Mouse (Mus musculus) CH12.LX (cell line): Measurements from ENCODE around the gene Meioc. TPM values are rescaled to one million over a fixed set of nuclear protein-coding genes. Genes with fewer than 3 reads are reported as not detected.

Source experiments
- DNase-seq: peaks from one replicate; pipeline ENCODE4 v3.0.0-alpha.2; 2013; ENCODE audit errors: extremely low read depth
- H3K27ac ChIP-seq: 2 replicates; pipeline ENCODE4 v1.5.1; 2012; ENCODE audit warnings: low read depth, mild to moderate bottlenecking, control low read depth, moderate library complexity; ENCODE audit not compliant: insufficient read depth
- H3K27me3 ChIP-seq: replicated peaks from 2 replicates; pipeline ENCODE3; 2012; ENCODE audit warnings: inconsistent platforms
- H3K36me3 ChIP-seq, 2 experiments: replicated peaks in 1 of 2; 2 replicates each; pipeline versions ENCODE3 to v1.6.1; 2012; ENCODE audit warnings: inconsistent platforms in 1 of 2, low read length in 1 of 2, mild to moderate bottlenecking in 1 of 2, mixed read lengths in 1 of 2, moderate library complexity in 1 of 2; ENCODE audit not compliant: control insufficient read depth in 1 of 2, insufficient read depth in 1 of 2
- H3K4me1 ChIP-seq, 2 experiments: 2 replicates each; pipeline ENCODE4 v1.6.1; 2012; ENCODE audit warnings: inconsistent platforms in 1 of 2, moderate library complexity in 1 of 2; ENCODE audit not compliant: insufficient read depth in 2 of 2, control insufficient read depth in 1 of 2
- H3K4me2 ChIP-seq: 2 replicates; pipeline ENCODE4 v1.6.1; 2012; ENCODE audit warnings: low read depth, mild to moderate bottlenecking, control low read depth; ENCODE audit not compliant: poor library complexity, insufficient read depth, severe bottlenecking
- H3K4me3 ChIP-seq, 3 experiments: fragments of 150-350 bp in 1 of 3; sonication (generic) in 1 of 3; replicated peaks in 1 of 3; 2 replicates each; pipeline versions ENCODE3 to v1.5.1; 2011 to 2012; ENCODE audit warnings: low read depth in 2 of 3, low read length in 2 of 3, mild to moderate bottlenecking in 2 of 3, moderate library complexity in 2 of 3, control low read depth in 1 of 3, improper control_type of control experiment in 1 of 3, inconsistent platforms in 1 of 3, mixed read lengths in 1 of 3; ENCODE audit not compliant: poor library complexity in 1 of 3
- H3K79me2 ChIP-seq: replicated peaks from 2 replicates; pipeline ENCODE4 v1.6.1; 2012; ENCODE audit warnings: mild to moderate bottlenecking, moderate library complexity; ENCODE audit not compliant: control insufficient read depth, poor library complexity, insufficient read depth, severe bottlenecking; ENCODE audit errors: extremely low read depth
- H3K9ac ChIP-seq: 2 replicates; pipeline ENCODE4 v1.6.1; 2012; ENCODE audit warnings: low read depth, mild to moderate bottlenecking, control low read depth, moderate library complexity; ENCODE audit not compliant: insufficient read depth
- H3K9me3 ChIP-seq: replicated peaks from 2 replicates; pipeline ENCODE3; 2012; ENCODE audit warnings: low read length, inconsistent platforms, mixed read lengths
- BHLHE40 ChIP-seq: IDR thresholded peaks from 2 replicates; pipeline ENCODE4 v1.6.1; 2011; ENCODE audit warnings: mild to moderate bottlenecking, low read depth, low read length, improper control_type of control experiment
- CHD1 ChIP-seq: IDR thresholded peaks from 2 replicates; pipeline ENCODE4 v1.6.1; 2012; ENCODE audit warnings: low read depth, low read length, improper control_type of control experiment, inconsistent platforms
- CHD2 ChIP-seq: IDR thresholded peaks from 2 replicates; pipeline ENCODE4 v1.6.1; 2011; ENCODE audit warnings: low read length, improper control_type of control experiment
- CTCF ChIP-seq, 2 experiments: IDR thresholded peaks in 1 of 2; conservative IDR thresholded peaks in 1 of 2; 2 replicates each; pipeline ENCODE4 v1.5.1; 2011 to 2012; ENCODE audit warnings: low read depth in 2 of 2, low read length in 2 of 2, improper control_type of control experiment in 1 of 2, inconsistent platforms in 1 of 2, mild to moderate bottlenecking in 1 of 2, moderate library complexity in 1 of 2
- E2F4 ChIP-seq: IDR thresholded peaks from 2 replicates; pipeline ENCODE4 v1.6.1; 2011; ENCODE audit warnings: low read depth, low read length, improper control_type of control experiment; ENCODE audit not compliant: insufficient replicate concordance
- ELF1 ChIP-seq: IDR thresholded peaks from 2 replicates; pipeline ENCODE4 v1.6.1; 2014; ENCODE audit warnings: low read depth, mild to moderate bottlenecking, inconsistent platforms, low read length, improper control_type of control experiment
- EP300 ChIP-seq: IDR thresholded peaks from 2 replicates; pipeline ENCODE4 v1.6.1; 2011; ENCODE audit warnings: low read length, improper control_type of control experiment
- ETS1 ChIP-seq: conservative IDR thresholded peaks from 2 replicates; pipeline ENCODE4 v1.6.1; 2012; ENCODE audit warnings: low read depth, mild to moderate bottlenecking, inconsistent platforms, low read length, improper control_type of control experiment, moderate library complexity
- GABPA ChIP-seq: IDR thresholded peaks from 2 replicates; pipeline ENCODE4 v1.6.1; 2012; ENCODE audit warnings: low read depth, low read length, improper control_type of control experiment, inconsistent platforms; ENCODE audit not compliant: insufficient replicate concordance
- HCFC1 ChIP-seq: IDR thresholded peaks from 2 replicates; pipeline ENCODE4 v1.6.1; 2012; ENCODE audit warnings: low read depth, mild to moderate bottlenecking, inconsistent platforms, low read length, improper control_type of control experiment
- IRF4 ChIP-seq: IDR thresholded peaks from 2 replicates; pipeline ENCODE4 v1.6.1; 2014; ENCODE audit warnings: low read depth, mild to moderate bottlenecking, inconsistent platforms, low read length, improper control_type of control experiment
- JUN ChIP-seq: IDR thresholded peaks from 2 replicates; pipeline ENCODE4 v1.6.1; 2011; ENCODE audit warnings: low read depth, mild to moderate bottlenecking, low read length, improper control_type of control experiment, moderate library complexity; ENCODE audit not compliant: insufficient read depth
- JUND ChIP-seq: conservative IDR thresholded peaks from 2 replicates; pipeline ENCODE4 v1.6.1; 2011; ENCODE audit warnings: low read depth, low read length, improper control_type of control experiment
- KAT2A ChIP-seq: IDR thresholded peaks from 2 replicates; pipeline ENCODE4 v1.6.1; 2012; ENCODE audit warnings: low read length, improper control_type of control experiment, inconsistent platforms; ENCODE audit not compliant: insufficient replicate concordance
- MAFK ChIP-seq: IDR thresholded peaks from 2 replicates; pipeline ENCODE4 v1.6.1; 2011; ENCODE audit warnings: low read length, improper control_type of control experiment; ENCODE audit not compliant: insufficient replicate concordance
- MAX ChIP-seq: IDR thresholded peaks from 2 replicates; pipeline ENCODE4 v1.6.1; 2011; ENCODE audit warnings: low read length, improper control_type of control experiment
- MAZ ChIP-seq: IDR thresholded peaks from 2 replicates; pipeline ENCODE4 v1.6.1; 2012; ENCODE audit warnings: low read depth, mild to moderate bottlenecking, inconsistent platforms, low read length, improper control_type of control experiment, moderate library complexity
- MEF2A ChIP-seq: IDR thresholded peaks from 2 replicates; pipeline ENCODE4 v1.6.1; 2014; ENCODE audit warnings: low read depth, mild to moderate bottlenecking, inconsistent platforms, low read length, improper control_type of control experiment, borderline replicate concordance
- MXI1 ChIP-seq: IDR thresholded peaks from 2 replicates; pipeline ENCODE4 v1.6.1; 2011; ENCODE audit warnings: mild to moderate bottlenecking, low read depth, low read length, improper control_type of control experiment
- MYC ChIP-seq: IDR thresholded peaks from 2 replicates; pipeline ENCODE4 v1.6.1; 2011; ENCODE audit warnings: low read depth, mild to moderate bottlenecking, improper control_type of control experiment, low read length
- NELFE ChIP-seq: IDR thresholded peaks from 2 replicates; pipeline ENCODE4 v1.6.1; 2011; ENCODE audit warnings: low read depth, low read length, improper control_type of control experiment
- NRF1 ChIP-seq: IDR thresholded peaks from 2 replicates; pipeline ENCODE4 v1.6.1; 2014; ENCODE audit warnings: low read depth, mild to moderate bottlenecking, inconsistent platforms, low read length, improper control_type of control experiment, moderate library complexity
- PAX5 ChIP-seq: IDR thresholded peaks from 2 replicates; pipeline ENCODE4 v1.6.1; 2012; ENCODE audit warnings: low read length, inconsistent platforms, mixed read lengths
- POLR2A ChIP-seq: IDR thresholded peaks from 2 replicates; pipeline ENCODE4 v1.6.1; 2011; ENCODE audit warnings: low read depth, mild to moderate bottlenecking, improper control_type of control experiment, low read length
- POLR2AphosphoS2 ChIP-seq: IDR thresholded peaks from 2 replicates; pipeline ENCODE4 v1.6.1; 2011; ENCODE audit warnings: low read depth, low read length, improper control_type of control experiment
- RAD21 ChIP-seq: IDR thresholded peaks from 2 replicates; pipeline ENCODE4 v1.6.1; 2011; ENCODE audit warnings: low read depth, mild to moderate bottlenecking, low read length, improper control_type of control experiment, moderate library complexity
- SIN3A ChIP-seq: IDR thresholded peaks from 2 replicates; pipeline ENCODE4 v1.6.1; 2012; ENCODE audit warnings: low read length, improper control_type of control experiment, inconsistent platforms
- TCF12 ChIP-seq: IDR thresholded peaks from 2 replicates; pipeline ENCODE4 v1.6.1; 2014; ENCODE audit warnings: low read depth, mild to moderate bottlenecking, inconsistent platforms, low read length, improper control_type of control experiment
- UBTF ChIP-seq: IDR thresholded peaks from 2 replicates; pipeline ENCODE4 v1.6.1; 2012; ENCODE audit warnings: low read depth, mild to moderate bottlenecking, inconsistent platforms, low read length, improper control_type of control experiment, moderate library complexity
- USF1 ChIP-seq: IDR thresholded peaks from 2 replicates; pipeline ENCODE4 v1.6.1; 2014; ENCODE audit warnings: low read depth, mild to moderate bottlenecking, inconsistent platforms, low read length, improper control_type of control experiment
- ZC3H11A ChIP-seq: IDR thresholded peaks from 2 replicates; pipeline ENCODE4 v1.6.1; 2012; ENCODE audit warnings: low read depth, mild to moderate bottlenecking, inconsistent platforms, low read length, improper control_type of control experiment
- ZKSCAN1 ChIP-seq: IDR thresholded peaks from 2 replicates; pipeline ENCODE4 v1.6.1; 2012; ENCODE audit warnings: low read depth, inconsistent platforms, low read length, improper control_type of control experiment, borderline replicate concordance
- ZMIZ1 ChIP-seq: IDR thresholded peaks from 2 replicates; pipeline ENCODE4 v1.6.1; 2012; ENCODE audit warnings: low read depth, mild to moderate bottlenecking, inconsistent platforms, low read length, improper control_type of control experiment
- ZNF384 ChIP-seq: IDR thresholded peaks from 2 replicates; pipeline ENCODE4 v1.6.1; 2012; ENCODE audit warnings: low read depth, low read length, improper control_type of control experiment, inconsistent platforms
- dilution Hi-C: fragments of 300-500 bp; cut with MboI; formaldehyde crosslinking; loops from 2 replicates; pipeline ENCODE4 v1.14.3; 2020; ENCODE audit warnings: low sequenced_read_pairs; ENCODE audit not compliant: extremely low pct_unique_long_range_greater_than_20kb, extremely low pct_ligation_motif_present
- in situ Hi-C: fragments of 300-500 bp; cut with MboI; formaldehyde crosslinking; loops from 3 replicates; pipeline ENCODE4 v1.14.3; 2019; ENCODE audit warnings: low sequenced_read_pairs, low pct_ligation_motif_present, low pct_unique_long_range_greater_than_20kb, mixed read lengths
- polyA plus RNA-seq: library from polyadenylated mRNA; unstranded; fragments of >175 nt; gene quantifications from 2 replicates; pipeline ENCODE4 v1.2.1, GENCODE M21; 2012; ENCODE audit warnings: low read depth; ENCODE audit not compliant: insufficient read length
- total RNA-seq, 2 experiments: library from RNA; depleted of rRNA; stranded (reverse); fragments of 300-350 nt in 1 of 2; fragments of >200 nt in 1 of 2; gene quantifications; 2 replicates each; pipeline ENCODE4 v1.2.3; 2012 to 2014

Gene Meioc
- total and polyA plus RNA-seq, 3 experiments, result not detected

DNA sequence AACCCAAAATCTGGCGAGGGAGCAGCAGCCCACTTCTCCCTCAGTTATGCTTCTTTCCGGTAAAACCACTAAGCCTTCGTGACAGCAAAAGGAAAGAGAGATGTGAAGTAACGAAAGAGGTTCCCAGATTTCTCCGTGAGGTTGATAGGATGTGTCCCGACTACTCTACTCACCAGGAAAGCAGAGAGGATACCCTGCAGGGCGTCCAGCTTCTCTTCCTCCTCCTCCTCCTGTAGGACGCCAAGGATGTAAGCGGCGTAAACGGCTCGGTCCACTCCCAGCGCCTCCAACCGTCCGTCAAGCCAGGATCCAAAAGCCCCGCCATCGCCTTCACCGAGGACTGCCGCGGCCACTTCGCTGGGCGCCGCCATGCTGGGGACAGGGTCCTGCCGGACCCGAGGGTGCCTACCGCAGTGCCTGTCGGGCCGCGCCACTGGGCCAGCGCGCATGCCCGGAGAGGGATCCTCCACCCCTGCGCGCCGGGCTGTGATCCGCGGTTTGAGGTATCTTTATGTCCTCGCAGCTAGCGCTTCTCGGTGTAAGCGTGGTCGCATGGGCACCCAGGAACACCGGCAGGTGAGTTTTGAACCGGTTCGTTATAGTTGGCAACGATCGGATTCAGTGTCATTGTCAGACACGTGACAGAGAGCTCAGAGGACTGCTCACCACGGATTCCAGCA lies 34.0 kb downstream of the Meioc start, which contains the start of gene Ccdc43 (continued):
- peak; percentile 96 for TF ChIP-seq NRF1
- TF ChIP-seq MYC, result peak; percentile 85
- TF ChIP-seq JUN, result no peak
- peak; percentile 89; the same call in 1 of the 2 replicates for TF ChIP-seq ZMIZ1
- TF ChIP-seq TCF12, result peak; percentile 98
- TF ChIP-seq UBTF, result no peak
- TF ChIP-seq RAD21, result no peak
- peak; percentile 62; the same call in 1 of the 2 replicates for TF ChIP-seq KAT2A
- peak; percentile 78 for TF ChIP-seq BHLHE40
- peak; percentile 85 for TF ChIP-seq HCFC1
- TF ChIP-seq MAZ, result peak; percentile 39; the same call in 1 of the 2 replicates
- TF ChIP-seq SIN3A, result 0 out of 2 replicates have a peak, but pooled peaks have one; percentile 43
- no peak for TF ChIP-seq EP300
- peak; percentile 65 for TF ChIP-seq USF1
- TF ChIP-seq NELFE, result peak; percentile 96

GRCm38 (mm10) chr11:102698018-102698476 lies 34.5 kb downstream of the Meioc start:
- dilution Hi-C loops, result no loop called here
- Histone ChIP-seq H3K36me3 (peaks cover 6 to 22% of the 10 kb centered on the region in 2 experiments), H3K4me2 (peak overlapping the region; percentile 80), H3K4me3 (peak overlapping the region; percentile 82 to 98 (median 85))
- in situ Hi-C loops, result no loop called here
- TF ChIP-seq MAZ, result no peak
- TF ChIP-seq ETS1, result no peak
- no peak for TF ChIP-seq ZNF384
- peak; percentile 10; the same call in 1 of the 2 replicates for TF ChIP-seq MYC
- no peak; the same call in 1 of the 2 replicates for TF ChIP-seq MAX
- no peak for TF ChIP-seq ZKSCAN1
- peak; percentile 13 for TF ChIP-seq MXI1
- peak; percentile 32 for TF ChIP-seq JUN
- peak; percentile 79 for TF ChIP-seq IRF4
- no peak for TF ChIP-seq EP300
- TF ChIP-seq POLR2AphosphoS2, result no peak
- peak; percentile 42; the same call in 1 of the 2 replicates for TF ChIP-seq ELF1
- 0 out of 2 replicates have a peak, but pooled peaks have one; percentile 3 for TF ChIP-seq BHLHE40
- no peak for TF ChIP-seq TCF12
- 0 out of 2 replicates have a peak, but pooled peaks have one; percentile 13 for TF ChIP-seq CHD2
- no peak for TF ChIP-seq E2F4
- no peak for TF ChIP-seq NRF1
- TF ChIP-seq CHD1, result 0 out of 2 replicates have a peak, but pooled peaks have one; percentile 88
- no peak for TF ChIP-seq PAX5
- no peak for TF ChIP-seq KAT2A
- no peak for TF ChIP-seq NELFE
- TF ChIP-seq POLR2A, result no peak
- TF ChIP-seq CTCF (conservative IDR thresholded peaks at IDR 0.05 in 1 of 2, IDR thresholded peaks at IDR 0.05 in 1 of 2; ENCODE audit: low read depth in 2 of 2, low read length in 2 of 2), result no peak
- no peak for TF ChIP-seq USF1
- no peak for TF ChIP-seq HCFC1
- no peak for TF ChIP-seq GABPA
- TF ChIP-seq UBTF, result no peak
- TF ChIP-seq MAFK, result no peak
- TF ChIP-seq RAD21, result no peak
- TF ChIP-seq ZC3H11A, result no peak
- peak; percentile 77 for TF ChIP-seq JUND
- no peak for TF ChIP-seq MEF2A
- TF ChIP-seq, all 38 proteins: peak for 9
- peaks cover 3% of the 10 kb centered on the region for H3K27me3 ChIP-seq
- peaks cover 13% of the 10 kb centered on the region for H3K79me2 ChIP-seq
- peak overlapping the region; percentile 54 for H3K9ac ChIP-seq
- H3K9me3 ChIP-seq, result peaks cover 2% of the 10 kb centered on the region
- peaks cover 7 to 21% of the 10 kb centered on the region in 2 experiments; a peak in 3 of 4 replicates for H3K4me1 ChIP-seq
- DNase-seq, result no peak
- no peak overlapping the region for H3K27ac ChIP-seq
